Mouse (Mus musculus) CH12.LX (cell line): ENCODE measurements around the gene Ccdc6. TPM values are rescaled to one million over a fixed set of nuclear protein-coding genes. Genes with fewer than 3 reads are reported as not detected.

Experiments used
- DNase-seq: peaks from one replicate; pipeline ENCODE4 v3.0.0-alpha.2; 2013; ENCODE audit errors: extremely low read depth
- H3K27ac ChIP-seq: 2 replicates; pipeline ENCODE4 v1.5.1; 2012; ENCODE audit warnings: low read depth, mild to moderate bottlenecking, control low read depth, moderate library complexity; ENCODE audit not compliant: insufficient read depth
- H3K27me3 ChIP-seq: replicated peaks from 2 replicates; pipeline ENCODE3; 2012; ENCODE audit warnings: inconsistent platforms
- H3K36me3 ChIP-seq, 2 experiments: replicated peaks in 1 of 2; 2 replicates each; pipeline versions ENCODE3 to v1.6.1; 2012; ENCODE audit warnings: inconsistent platforms in 1 of 2, low read length in 1 of 2, mild to moderate bottlenecking in 1 of 2, mixed read lengths in 1 of 2, moderate library complexity in 1 of 2; ENCODE audit not compliant: control insufficient read depth in 1 of 2, insufficient read depth in 1 of 2
- H3K4me1 ChIP-seq, 2 experiments: 2 replicates each; pipeline ENCODE4 v1.6.1; 2012; ENCODE audit warnings: inconsistent platforms in 1 of 2, moderate library complexity in 1 of 2; ENCODE audit not compliant: insufficient read depth in 2 of 2, control insufficient read depth in 1 of 2
- H3K4me2 ChIP-seq: 2 replicates; pipeline ENCODE4 v1.6.1; 2012; ENCODE audit warnings: low read depth, mild to moderate bottlenecking, control low read depth; ENCODE audit not compliant: poor library complexity, insufficient read depth, severe bottlenecking
- H3K4me3 ChIP-seq, 3 experiments: fragments of 150-350 bp in 1 of 3; sonication (generic) in 1 of 3; replicated peaks in 1 of 3; 2 replicates each; pipeline versions ENCODE3 to v1.5.1; 2011 to 2012; ENCODE audit warnings: low read depth in 2 of 3, low read length in 2 of 3, mild to moderate bottlenecking in 2 of 3, moderate library complexity in 2 of 3, control low read depth in 1 of 3, improper control_type of control experiment in 1 of 3, inconsistent platforms in 1 of 3, mixed read lengths in 1 of 3; ENCODE audit not compliant: poor library complexity in 1 of 3
- H3K79me2 ChIP-seq: replicated peaks from 2 replicates; pipeline ENCODE4 v1.6.1; 2012; ENCODE audit warnings: mild to moderate bottlenecking, moderate library complexity; ENCODE audit not compliant: control insufficient read depth, poor library complexity, insufficient read depth, severe bottlenecking; ENCODE audit errors: extremely low read depth
- H3K9ac ChIP-seq: 2 replicates; pipeline ENCODE4 v1.6.1; 2012; ENCODE audit warnings: low read depth, mild to moderate bottlenecking, control low read depth, moderate library complexity; ENCODE audit not compliant: insufficient read depth
- H3K9me3 ChIP-seq: replicated peaks from 2 replicates; pipeline ENCODE3; 2012; ENCODE audit warnings: low read length, inconsistent platforms, mixed read lengths
- BHLHE40 ChIP-seq: IDR thresholded peaks from 2 replicates; pipeline ENCODE4 v1.6.1; 2011; ENCODE audit warnings: mild to moderate bottlenecking, low read depth, low read length, improper control_type of control experiment
- E2F4 ChIP-seq: IDR thresholded peaks from 2 replicates; pipeline ENCODE4 v1.6.1; 2011; ENCODE audit warnings: low read depth, low read length, improper control_type of control experiment; ENCODE audit not compliant: insufficient replicate concordance
- ELF1 ChIP-seq: IDR thresholded peaks from 2 replicates; pipeline ENCODE4 v1.6.1; 2014; ENCODE audit warnings: low read depth, mild to moderate bottlenecking, inconsistent platforms, low read length, improper control_type of control experiment
- EP300 ChIP-seq: IDR thresholded peaks from 2 replicates; pipeline ENCODE4 v1.6.1; 2011; ENCODE audit warnings: low read length, improper control_type of control experiment
- ETS1 ChIP-seq: conservative IDR thresholded peaks from 2 replicates; pipeline ENCODE4 v1.6.1; 2012; ENCODE audit warnings: low read depth, mild to moderate bottlenecking, inconsistent platforms, low read length, improper control_type of control experiment, moderate library complexity
- GABPA ChIP-seq: IDR thresholded peaks from 2 replicates; pipeline ENCODE4 v1.6.1; 2012; ENCODE audit warnings: low read depth, low read length, improper control_type of control experiment, inconsistent platforms; ENCODE audit not compliant: insufficient replicate concordance
- HCFC1 ChIP-seq: IDR thresholded peaks from 2 replicates; pipeline ENCODE4 v1.6.1; 2012; ENCODE audit warnings: low read depth, mild to moderate bottlenecking, inconsistent platforms, low read length, improper control_type of control experiment
- JUN ChIP-seq: IDR thresholded peaks from 2 replicates; pipeline ENCODE4 v1.6.1; 2011; ENCODE audit warnings: low read depth, mild to moderate bottlenecking, low read length, improper control_type of control experiment, moderate library complexity; ENCODE audit not compliant: insufficient read depth
- JUND ChIP-seq: conservative IDR thresholded peaks from 2 replicates; pipeline ENCODE4 v1.6.1; 2011; ENCODE audit warnings: low read depth, low read length, improper control_type of control experiment
- KAT2A ChIP-seq: IDR thresholded peaks from 2 replicates; pipeline ENCODE4 v1.6.1; 2012; ENCODE audit warnings: low read length, improper control_type of control experiment, inconsistent platforms; ENCODE audit not compliant: insufficient replicate concordance
- MAFK ChIP-seq: IDR thresholded peaks from 2 replicates; pipeline ENCODE4 v1.6.1; 2011; ENCODE audit warnings: low read length, improper control_type of control experiment; ENCODE audit not compliant: insufficient replicate concordance
- MXI1 ChIP-seq: IDR thresholded peaks from 2 replicates; pipeline ENCODE4 v1.6.1; 2011; ENCODE audit warnings: mild to moderate bottlenecking, low read depth, low read length, improper control_type of control experiment
- POLR2A ChIP-seq: IDR thresholded peaks from 2 replicates; pipeline ENCODE4 v1.6.1; 2011; ENCODE audit warnings: low read depth, mild to moderate bottlenecking, improper control_type of control experiment, low read length
- POLR2AphosphoS2 ChIP-seq: IDR thresholded peaks from 2 replicates; pipeline ENCODE4 v1.6.1; 2011; ENCODE audit warnings: low read depth, low read length, improper control_type of control experiment
- RAD21 ChIP-seq: IDR thresholded peaks from 2 replicates; pipeline ENCODE4 v1.6.1; 2011; ENCODE audit warnings: low read depth, mild to moderate bottlenecking, low read length, improper control_type of control experiment, moderate library complexity
- RCOR1 ChIP-seq: conservative IDR thresholded peaks from 2 replicates; pipeline ENCODE4 v1.6.1; 2012; ENCODE audit warnings: low read depth, mild to moderate bottlenecking, inconsistent platforms, low read length, improper control_type of control experiment
- TCF12 ChIP-seq: IDR thresholded peaks from 2 replicates; pipeline ENCODE4 v1.6.1; 2014; ENCODE audit warnings: low read depth, mild to moderate bottlenecking, inconsistent platforms, low read length, improper control_type of control experiment
- USF1 ChIP-seq: IDR thresholded peaks from 2 replicates; pipeline ENCODE4 v1.6.1; 2014; ENCODE audit warnings: low read depth, mild to moderate bottlenecking, inconsistent platforms, low read length, improper control_type of control experiment
- USF2 ChIP-seq: conservative IDR thresholded peaks from 2 replicates; pipeline ENCODE4 v1.6.1; 2011; ENCODE audit warnings: low read depth, low read length, improper control_type of control experiment
- ZC3H11A ChIP-seq: IDR thresholded peaks from 2 replicates; pipeline ENCODE4 v1.6.1; 2012; ENCODE audit warnings: low read depth, mild to moderate bottlenecking, inconsistent platforms, low read length, improper control_type of control experiment
- ZMIZ1 ChIP-seq: IDR thresholded peaks from 2 replicates; pipeline ENCODE4 v1.6.1; 2012; ENCODE audit warnings: low read depth, mild to moderate bottlenecking, inconsistent platforms, low read length, improper control_type of control experiment
- dilution Hi-C: fragments of 300-500 bp; cut with MboI; formaldehyde crosslinking; loops from 2 replicates; pipeline ENCODE4 v1.14.3; 2020; ENCODE audit warnings: low sequenced_read_pairs; ENCODE audit not compliant: extremely low pct_unique_long_range_greater_than_20kb, extremely low pct_ligation_motif_present
- in situ Hi-C: fragments of 300-500 bp; cut with MboI; formaldehyde crosslinking; loops from 3 replicates; pipeline ENCODE4 v1.14.3; 2019; ENCODE audit warnings: low sequenced_read_pairs, low pct_ligation_motif_present, low pct_unique_long_range_greater_than_20kb, mixed read lengths
- polyA plus RNA-seq: library from polyadenylated mRNA; unstranded; fragments of >175 nt; gene quantifications from 2 replicates; pipeline ENCODE4 v1.2.1, GENCODE M21; 2012; ENCODE audit warnings: low read depth; ENCODE audit not compliant: insufficient read length
- total RNA-seq, 2 experiments: library from RNA; depleted of rRNA; stranded (reverse); fragments of 300-350 nt in 1 of 2; fragments of >200 nt in 1 of 2; gene quantifications; 2 replicates each; pipeline ENCODE4 v1.2.3; 2012 to 2014

The Ccdc6 gene
- total and polyA plus RNA-seq, 3 experiments = 19.7 to 36.7 (median 33.5) TPM

DNA sequence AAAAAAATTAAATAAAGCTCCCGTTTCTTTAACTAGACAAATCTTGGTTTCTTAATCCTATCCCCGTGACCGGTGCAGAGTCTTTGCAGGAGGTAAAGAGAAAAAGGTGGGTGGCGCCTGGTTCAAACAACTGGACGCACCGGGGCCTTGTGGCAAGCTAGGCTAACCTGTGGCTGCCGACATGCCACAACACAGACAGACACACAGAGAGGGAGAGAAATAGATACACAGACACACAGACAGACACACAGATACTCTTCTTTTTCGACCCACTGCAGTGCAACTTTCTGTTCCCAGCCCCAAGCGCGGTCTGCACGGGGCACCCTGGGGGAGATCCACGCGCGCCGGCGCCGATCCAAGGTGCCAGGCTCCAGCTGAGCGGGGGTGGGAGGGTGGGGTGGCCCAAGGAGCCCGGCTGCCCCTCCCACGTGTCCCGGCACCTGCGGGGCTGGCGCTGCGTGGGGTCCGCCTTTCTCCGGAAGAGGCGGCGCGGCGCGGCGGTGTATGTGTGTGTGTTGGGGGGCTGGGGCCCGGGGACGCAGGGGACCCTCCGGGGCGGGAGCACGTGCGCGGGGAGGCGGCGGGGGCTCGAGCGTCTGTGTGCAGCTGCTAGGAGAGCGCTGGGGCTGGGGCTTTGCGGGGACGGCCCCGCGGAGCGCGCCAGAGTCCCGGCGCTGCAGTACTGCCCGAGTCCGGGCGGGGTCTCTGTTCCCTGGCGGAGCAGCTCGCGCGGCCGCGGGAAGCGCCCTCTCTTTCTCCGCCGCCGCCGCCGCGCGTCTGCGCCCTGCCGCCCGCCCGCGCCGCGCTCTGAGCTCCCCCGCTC is at the start of gene Ccdc6 (continued):
- TF ChIP-seq GABPA = no peak

- no peak overlapping the region for H3K27ac ChIP-seq
- TF ChIP-seq POLR2A (no peak), HCFC1 (no peak), ZC3H11A (no peak), EP300 (no peak), TCF12 (no peak), JUND (no peak), POLR2AphosphoS2 (no peak), USF2 (no peak), ELF1 (no peak), KAT2A (no peak), ETS1 (no peak), GABPA (no peak), RAD21 (no peak), ZMIZ1 (no peak), MXI1 (no peak), RCOR1 (no peak)
- no peak overlapping the region for H3K9ac ChIP-seq
- no peak for DNase-seq
- peaks cover 5% of the 10 kb centered on the region for H3K27me3 ChIP-seq
- no peak overlapping the region for H3K4me3 ChIP-seq
- no peak overlapping the region for H3K4me2 ChIP-seq
- peaks cover 3 to 9% of the 10 kb centered on the region in 2 experiments for H3K4me1 ChIP-seq
- H3K9me3 ChIP-seq = peaks cover 9% of the 10 kb centered on the region
- H3K79me2 ChIP-seq = no peaks in the 10 kb centered on the region
- H3K36me3 ChIP-seq = no peaks in the 10 kb centered on the region
- dilution Hi-C loops = no loop called here
- in situ Hi-C loops = no loop called here
These were observed 47.1 kb upstream of the Ccdc6 start for GRCm38 (mm10) chr10:70049771-70050170.

DNA sequence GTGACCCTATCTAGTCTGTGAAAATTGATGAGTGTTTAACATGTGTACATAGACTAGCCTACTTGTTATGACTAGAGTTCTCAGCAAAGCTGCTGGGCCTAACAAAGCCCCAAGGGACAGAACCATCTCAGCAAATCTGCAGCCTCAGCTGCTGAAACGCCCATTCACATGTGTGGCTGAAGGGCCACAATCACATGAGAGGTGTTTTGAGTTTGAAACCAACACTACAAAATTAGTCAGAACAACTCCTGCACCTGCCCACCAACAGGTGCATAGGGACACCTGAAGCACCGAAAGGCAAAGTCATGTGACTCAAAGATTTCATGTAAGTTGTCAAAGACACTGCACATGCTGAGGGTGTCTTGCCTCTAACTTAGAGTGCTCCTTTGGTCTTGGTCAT is 41.6 kb upstream of the Ccdc6 start:
- dilution Hi-C loops = no loop called here
- Histone ChIP-seq H3K27me3 (peaks cover 17% of the 10 kb centered on the region), H3K36me3 (no peaks in the 10 kb centered on the region), H3K9ac (no peak overlapping the region), H3K4me2 (no peak overlapping the region), H3K79me2 (no peaks in the 10 kb centered on the region), H3K27ac (no peak overlapping the region), H3K9me3 (peaks cover 9% of the 10 kb centered on the region), H3K4me1 (peaks cover 0 to 14% of the 10 kb centered on the region in 2 experiments; a peak in 2 of 4 replicates), H3K4me3 (no peak overlapping the region)
- in situ Hi-C loops = no loop called here
- peak; percentile 27 for DNase-seq
- TF ChIP-seq EP300 (peak; percentile 41; the same call in 1 of the 2 replicates), E2F4 (no peak), TCF12 (peak; percentile 89), JUN (no peak), BHLHE40 (peak; percentile 86), MAFK (0 out of 2 replicates have a peak, but pooled peaks have one; percentile 40), USF1 (peak; percentile 15; the same call in 1 of the 2 replicates), ETS1 (peak; percentile 50; the same call in 1 of the 2 replicates)
